Mouse (Mus musculus): ENCODE results near the gene Prcp. TPM values are rescaled to one million over a fixed set of nuclear protein-coding genes. Genes with fewer than 3 reads are reported as not detected.
"Not testable (repeated sequence)": the region's sequence is repeated elsewhere in the genome, so short reads cannot be mapped to it uniquely, and the experiment has no call there.

Prcp gene
- total RNA-seq, 2 experiments from 2014 or later: 17.2 to 18.8 TPM

DNA sequence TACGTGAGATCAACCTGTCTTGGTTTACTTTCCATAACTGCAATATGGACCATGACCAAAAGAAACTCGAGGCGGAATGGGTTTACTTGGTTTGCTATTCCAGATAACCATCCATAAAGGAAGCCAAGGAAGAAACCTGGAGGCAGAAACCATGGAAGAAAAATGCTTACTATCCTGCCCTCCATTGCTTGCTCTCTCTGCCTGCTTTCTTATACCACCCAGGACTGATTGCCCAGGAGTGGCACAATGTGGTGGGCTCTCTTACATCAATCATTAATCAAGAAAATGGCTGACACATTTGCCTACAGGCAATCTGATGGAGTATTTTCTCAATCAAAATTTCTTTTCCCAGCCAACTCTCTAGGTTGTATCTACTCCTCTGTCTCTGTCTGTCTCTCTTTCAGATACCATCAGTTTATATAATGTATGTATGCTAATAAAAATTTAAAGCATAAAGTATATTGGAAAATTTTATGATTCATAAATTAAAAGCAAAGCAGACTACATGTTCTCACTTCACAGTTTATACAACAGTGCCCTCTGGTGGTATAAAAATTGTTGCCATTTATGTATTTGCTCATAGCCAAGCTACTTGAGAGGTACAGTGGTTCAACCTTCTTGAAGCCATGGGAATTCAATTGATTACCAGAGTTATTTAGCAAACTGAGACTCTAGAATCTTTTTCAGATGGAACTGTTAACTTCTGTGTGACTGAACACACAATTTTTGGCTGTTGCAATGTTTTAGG is 90.7 kb downstream of the Prcp start:
- intact Hi-C loops (cut with DNase I; ENCODE audit: low total_unique reads): loop anchor here (10.0 kb wide), 2 partner anchors 80 to 130 kb away; no protein-coding TSS in a partner anchor
- DNase-seq: no peak

- no peak for DNase-seq
- intact Hi-C loops (cut with DNase I; ENCODE audit: low total_unique reads): loop anchor here (10.0 kb wide), 2 partner anchors 83 to 127 kb away; no protein-coding TSS in a partner anchor
Observed at GRCm38 (mm10) chr7:92967381-92968127, 93.3 kb downstream of the Prcp start.

DNA sequence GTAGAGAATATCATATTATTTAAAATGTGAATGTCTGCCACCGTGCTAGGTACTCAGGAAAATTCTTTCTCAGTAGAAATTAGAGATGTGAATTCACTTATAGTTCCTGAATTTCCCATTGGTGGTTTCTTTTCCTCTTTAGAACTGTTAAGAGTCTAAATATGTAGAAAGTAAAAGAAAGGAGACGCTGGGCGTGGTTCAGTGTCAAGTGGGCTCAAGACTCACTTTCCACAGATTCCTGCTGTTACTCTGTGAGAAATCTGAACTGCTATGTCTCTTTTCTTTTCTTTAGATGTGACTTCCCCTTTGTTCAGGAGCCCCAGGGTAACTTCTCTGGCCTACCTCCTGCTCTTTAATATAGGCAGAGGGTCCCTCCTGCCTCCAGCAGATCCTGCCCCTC is 103.2 kb downstream of the Prcp start:
- DNase-seq: no peak
- intact Hi-C loops (cut with DNase I; ENCODE audit: low total_unique reads): no loop called here

GRCm38 (mm10) chr7:92978225-92978624 is 104.0 kb downstream of the Prcp start:
- intact Hi-C loops (cut with DNase I; ENCODE audit: low total_unique reads): no loop called here
- no peak for DNase-seq

- DNase-seq; intact Hi-C loops (cut with DNase I; ENCODE audit: low total_unique reads): not testable (repeated sequence)
Observed at GRCm38 (mm10) chr7:92978720-92979119, 104.5 kb downstream of the Prcp start.

DNA sequence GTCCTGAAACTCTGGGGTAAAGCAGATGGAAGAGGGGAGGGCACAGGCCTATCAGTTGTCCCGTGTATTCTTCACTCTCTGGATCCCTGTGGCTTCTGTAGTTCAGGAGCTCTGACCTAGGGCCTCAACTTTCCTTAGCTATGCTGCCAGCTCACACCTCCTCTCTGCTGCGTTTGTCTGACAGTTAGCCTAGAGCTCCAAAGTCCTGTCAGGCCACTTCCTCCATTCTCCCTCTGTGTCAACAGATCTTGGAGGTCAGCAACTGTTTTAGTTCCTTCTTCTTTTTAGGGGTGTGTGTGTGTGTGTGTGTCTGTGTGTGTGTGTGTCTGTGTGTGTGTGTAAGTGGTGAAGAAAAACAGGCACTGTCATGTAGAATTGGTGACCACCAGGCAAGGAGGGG is 106.5 kb downstream of the Prcp start:
- no peak for DNase-seq
- intact Hi-C loops (cut with DNase I; ENCODE audit: low total_unique reads): no loop called here

GRCm38 (mm10) chr7:92981864-92982263 is 107.6 kb downstream of the Prcp start:
- DNase-seq: no peak
- intact Hi-C loops (cut with DNase I; ENCODE audit: low total_unique reads): no loop called here

Other genes with a start within 250 kb of the Prcp start
- gene Ankrd42, start 237.3 kb upstream of the Prcp start, total RNA-seq (2021): under 1 TPM; 0.53 to 0.71 TPM
- 10 to 100 TPM; 20.8 to 22.0 TPM for gene Pcf11, start 204.5 kb upstream of the Prcp start, total RNA-seq (2021)
- 1 to 10 TPM; 5.0 to 6.3 TPM for gene Rab30, start 132.9 kb upstream of the Prcp start, total RNA-seq (2021)
- under 1 TPM; 0.24 to 0.66 TPM for gene Ddias, start 223 bp upstream of the Prcp start, total RNA-seq (2021)
- gene Fam181b, start 205.4 kb downstream of the Prcp start, total RNA-seq (2021): 1 to 10 TPM; 2.1 to 3.0 TPM

Measured in gastrocnemius, postnatal 14 days (tissue).